Mouse (Mus musculus): Measurements from ENCODE around the gene Cdh6. TPM values are rescaled to one million over a fixed set of nuclear protein-coding genes. Genes with fewer than 3 reads are reported as not detected.
A peak's percentile ranks its signal among the peaks of the same experiment; 100 is the strongest.

The Cdh6 gene
- 13.8 and 14.3 TPM in 2 replicates for total RNA-seq (2014; rRNA removed)
- 15.5 TPM in 2 replicates for polyA plus RNA-seq (2015; fragmentation: Nextera tagmentation; extraction: Ambion mirVana)

DNA sequence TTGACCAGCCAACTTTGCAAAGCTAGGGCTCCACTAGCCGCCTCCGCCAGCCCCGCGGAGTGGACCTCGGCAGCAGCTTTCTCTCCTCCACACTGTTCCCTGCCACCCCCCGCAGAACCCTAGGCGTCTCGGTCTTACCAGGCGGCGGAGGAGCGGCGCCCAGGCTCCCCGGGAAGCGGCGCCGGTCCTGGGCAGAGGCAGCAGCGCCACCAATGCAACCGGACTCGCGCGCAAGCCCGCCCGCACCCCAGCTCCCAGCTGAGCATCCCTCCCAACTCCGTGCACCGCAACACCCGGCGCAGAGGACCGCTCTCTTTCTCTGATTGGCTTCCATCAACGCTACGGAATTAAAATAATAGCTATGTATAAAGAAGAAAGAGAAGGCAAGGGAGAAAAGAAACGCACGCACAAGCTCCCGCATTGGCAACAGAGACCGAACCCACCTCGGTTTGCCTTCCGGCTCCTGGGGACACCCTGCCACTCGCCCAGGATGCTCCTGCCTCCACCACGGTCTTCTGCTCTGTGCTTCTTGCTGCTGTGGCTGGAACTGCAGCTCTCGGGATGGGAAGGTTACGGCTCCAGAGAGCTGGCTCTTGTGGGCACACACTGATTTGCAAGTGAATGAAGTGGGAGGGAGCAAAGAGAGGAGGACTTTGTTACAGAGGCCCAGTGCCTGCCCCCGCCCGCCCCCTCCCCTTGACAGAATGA lies at the start of gene Cdh6:
Gene Cdh6 (minus strand): TSS at position 605 of the 708 bp plus-strand sequence.
- DNase-seq (ENCODE audit: low spot score) (peak; percentile 86), ATAC-seq (peak; percentile 96)
- TF ChIP-seq CTCF (IDR thresholded peaks at IDR 0.05; ENCODE audit: low read depth) = peak; percentile 68
- Histone ChIP-seq H3K4me2 (ENCODE audit: low read depth, low read length) (peak within 1 kb of the TSS; percentile 96), H3K4me3 (ENCODE audit: low read length) (peak within 1 kb of the TSS; percentile 78), H3K9ac (replicated peaks; ENCODE audit: low read length) (peak within 1 kb of the TSS; percentile 67), H3K36me3 (ENCODE audit: insufficient read depth, low read length) (no peaks in the 10 kb centered on the region), H3K27me3 (ENCODE audit: insufficient read depth, low read length) (no peaks in the 10 kb centered on the region), H3K27ac (peak within 1 kb of the TSS; percentile 85), H3K4me1 (ENCODE audit: insufficient read depth, low read length) (0 out of 2 replicates have a peak, but pooled peaks cover 3% of the 10 kb centered on the region), H3K9me3 (ENCODE audit: low read length) (no peaks in the 10 kb centered on the region)
- WGBS = under 1% methylated on average over 42 of the region's 42 CpGs

DNA sequence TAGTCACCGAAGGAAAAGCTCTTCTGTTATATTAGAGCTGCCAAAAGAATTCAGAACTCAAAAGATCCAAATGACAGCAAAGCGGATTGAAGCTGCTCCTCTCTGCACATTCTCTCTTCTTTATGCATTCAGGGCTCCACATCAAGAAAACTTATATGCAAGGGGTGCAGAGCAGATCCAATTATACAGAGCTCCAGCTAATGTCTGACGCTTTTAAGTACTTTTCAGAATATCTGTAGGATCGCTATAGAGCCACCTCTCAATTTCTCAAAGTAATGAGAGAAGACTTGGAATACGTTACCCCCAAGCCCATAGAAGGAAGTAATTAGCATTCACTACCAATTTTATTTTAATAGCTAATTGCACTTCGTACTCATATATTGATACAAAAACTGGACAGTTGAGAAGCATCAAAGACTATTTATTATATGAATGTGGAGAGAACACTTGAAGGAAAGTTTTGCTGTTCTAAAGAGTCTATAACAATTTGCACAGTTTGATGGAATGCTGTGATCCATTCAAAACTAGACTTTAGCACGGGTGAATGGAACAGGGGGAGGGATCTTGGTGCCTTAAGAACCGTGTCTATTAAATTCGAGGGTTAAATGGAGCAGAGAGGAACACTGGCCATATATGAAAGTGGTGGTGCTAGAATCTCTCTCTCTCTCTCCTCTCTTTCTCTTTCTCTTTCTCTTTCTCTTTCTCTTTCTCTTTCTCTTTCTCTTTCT lies 46.4 kb upstream of the Cdh6 start:
- H3K4me2 ChIP-seq (ENCODE audit: low read depth, low read length) = no peak overlapping the region
- no peak for DNase-seq (ENCODE audit: low spot score)

DNA sequence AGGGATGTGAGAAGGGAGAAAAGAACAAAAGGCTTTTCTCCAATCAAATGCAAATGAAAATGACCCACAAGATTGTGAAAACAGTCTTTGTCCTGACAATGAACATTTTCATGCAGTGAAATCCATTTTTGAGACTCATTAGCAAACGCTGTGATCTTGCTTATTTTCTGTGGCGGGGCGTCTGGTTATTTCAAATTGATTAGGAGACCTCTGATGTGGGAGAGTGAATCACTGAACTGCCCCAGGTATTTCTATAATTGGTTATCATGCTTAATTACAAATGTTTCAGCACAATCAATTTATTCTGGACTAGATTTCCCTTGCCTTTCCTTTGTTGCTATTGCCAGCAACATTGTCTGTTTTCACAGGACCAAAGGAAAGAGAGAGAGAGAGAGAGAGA lies 44.3 kb upstream of the Cdh6 start:
- Histone ChIP-seq H3K9ac (replicated peaks; ENCODE audit: low read length) (no peak overlapping the region), H3K4me2 (ENCODE audit: low read depth, low read length) (no peak overlapping the region), H3K9me3 (ENCODE audit: low read length) (no peaks in the 10 kb centered on the region), H3K4me3 (ENCODE audit: low read length) (no peak overlapping the region), H3K4me1 (ENCODE audit: insufficient read depth, low read length) (no peaks in the 10 kb centered on the region), H3K36me3 (ENCODE audit: insufficient read depth, low read length) (no peaks in the 10 kb centered on the region), H3K27me3 (ENCODE audit: insufficient read depth, low read length) (no peaks in the 10 kb centered on the region), H3K27ac (no peak overlapping the region)
- peak; percentile 7 for DNase-seq (ENCODE audit: low spot score)
- no peak for ATAC-seq
- 31% methylated on average over 3 of the region's 3 CpGs for WGBS
- TF ChIP-seq CTCF (IDR thresholded peaks at IDR 0.05; ENCODE audit: low read depth) = no peak

More for the DNA sequence above, 46.4 kb upstream of the Cdh6 start:
- no peak overlapping the region for H3K9ac ChIP-seq (replicated peaks; ENCODE audit: low read length)
- TF ChIP-seq CTCF (IDR thresholded peaks at IDR 0.05; ENCODE audit: low read depth) = no peak
- no peaks in the 10 kb centered on the region for H3K4me1 ChIP-seq (ENCODE audit: insufficient read depth, low read length)
- no peaks in the 10 kb centered on the region for H3K27me3 ChIP-seq (ENCODE audit: insufficient read depth, low read length)
- no peak overlapping the region for H3K4me3 ChIP-seq (ENCODE audit: low read length)
- ATAC-seq = no peak
- H3K9me3 ChIP-seq (ENCODE audit: low read length) = no peaks in the 10 kb centered on the region
- WGBS = 46% methylated on average over 9 of the region's 9 CpGs
- no peaks in the 10 kb centered on the region for H3K36me3 ChIP-seq (ENCODE audit: insufficient read depth, low read length)
- H3K27ac ChIP-seq = no peak overlapping the region

DNA sequence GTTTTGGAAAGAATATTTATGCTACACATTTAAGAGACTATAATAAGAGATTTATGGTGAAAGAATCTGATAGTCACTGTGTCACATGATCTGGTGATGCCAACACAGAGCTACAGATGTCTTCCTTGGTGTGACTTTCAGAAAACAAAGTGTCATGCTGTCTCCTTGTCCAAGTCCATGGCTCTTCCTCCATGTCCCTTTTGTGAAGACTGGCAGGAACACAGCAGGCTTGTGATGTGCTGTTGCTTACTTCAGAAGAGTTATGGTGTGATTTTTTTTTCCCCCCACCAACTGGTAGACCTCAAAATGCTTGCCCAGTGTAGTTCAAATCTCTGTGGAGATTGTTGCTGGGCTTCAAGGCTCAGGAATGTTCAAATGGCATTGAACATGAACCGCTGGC lies 43.7 kb upstream of the Cdh6 start:
- Histone ChIP-seq H3K9me3 (ENCODE audit: low read length) (no peaks in the 10 kb centered on the region), H3K36me3 (ENCODE audit: insufficient read depth, low read length) (no peaks in the 10 kb centered on the region), H3K27ac (no peak overlapping the region), H3K27me3 (ENCODE audit: insufficient read depth, low read length) (no peaks in the 10 kb centered on the region), H3K9ac (replicated peaks; ENCODE audit: low read length) (no peak overlapping the region), H3K4me3 (ENCODE audit: low read length) (no peak overlapping the region), H3K4me2 (ENCODE audit: low read depth, low read length) (no peak overlapping the region), H3K4me1 (ENCODE audit: insufficient read depth, low read length) (no peaks in the 10 kb centered on the region)
- ATAC-seq = no peak
- TF ChIP-seq CTCF (IDR thresholded peaks at IDR 0.05; ENCODE audit: low read depth) = no peak
- DNase-seq (ENCODE audit: low spot score) = no peak
- WGBS = 20% methylated on average over 1 of the region's 1 CpGs

DNA sequence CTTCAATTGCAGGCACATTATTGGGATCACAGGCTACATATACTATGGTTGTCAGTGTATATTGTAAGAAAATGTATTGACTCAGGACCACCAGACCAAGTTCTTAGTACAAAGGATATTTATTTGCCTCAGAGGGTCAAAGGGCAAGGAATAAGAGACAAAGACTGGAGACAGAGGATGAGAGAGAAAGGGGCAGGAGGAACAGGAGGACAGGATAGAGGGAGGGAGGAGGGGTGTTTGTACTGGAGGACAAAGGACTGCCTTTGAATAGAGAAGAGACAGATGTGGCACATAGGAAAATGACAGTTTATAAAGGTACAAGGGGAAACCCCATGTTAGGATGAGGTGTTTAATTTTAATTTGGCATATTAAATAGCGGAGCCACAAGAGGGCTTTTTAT lies 39.5 kb upstream of the Cdh6 start:
- Histone ChIP-seq H3K4me2 (ENCODE audit: low read depth, low read length) (no peak overlapping the region), H3K9ac (replicated peaks; ENCODE audit: low read length) (no peak overlapping the region), H3K36me3 (ENCODE audit: insufficient read depth, low read length) (no peaks in the 10 kb centered on the region), H3K27ac (no peak overlapping the region), H3K4me1 (ENCODE audit: insufficient read depth, low read length) (no peaks in the 10 kb centered on the region), H3K27me3 (ENCODE audit: insufficient read depth, low read length) (no peaks in the 10 kb centered on the region), H3K9me3 (ENCODE audit: low read length) (no peaks in the 10 kb centered on the region), H3K4me3 (ENCODE audit: low read length) (no peak overlapping the region)
- DNase-seq (ENCODE audit: low spot score) (no peak), ATAC-seq (no peak)
- 74% methylated on average over 1 of the region's 1 CpGs for WGBS
- no peak for TF ChIP-seq CTCF (IDR thresholded peaks at IDR 0.05; ENCODE audit: low read depth)

DNA sequence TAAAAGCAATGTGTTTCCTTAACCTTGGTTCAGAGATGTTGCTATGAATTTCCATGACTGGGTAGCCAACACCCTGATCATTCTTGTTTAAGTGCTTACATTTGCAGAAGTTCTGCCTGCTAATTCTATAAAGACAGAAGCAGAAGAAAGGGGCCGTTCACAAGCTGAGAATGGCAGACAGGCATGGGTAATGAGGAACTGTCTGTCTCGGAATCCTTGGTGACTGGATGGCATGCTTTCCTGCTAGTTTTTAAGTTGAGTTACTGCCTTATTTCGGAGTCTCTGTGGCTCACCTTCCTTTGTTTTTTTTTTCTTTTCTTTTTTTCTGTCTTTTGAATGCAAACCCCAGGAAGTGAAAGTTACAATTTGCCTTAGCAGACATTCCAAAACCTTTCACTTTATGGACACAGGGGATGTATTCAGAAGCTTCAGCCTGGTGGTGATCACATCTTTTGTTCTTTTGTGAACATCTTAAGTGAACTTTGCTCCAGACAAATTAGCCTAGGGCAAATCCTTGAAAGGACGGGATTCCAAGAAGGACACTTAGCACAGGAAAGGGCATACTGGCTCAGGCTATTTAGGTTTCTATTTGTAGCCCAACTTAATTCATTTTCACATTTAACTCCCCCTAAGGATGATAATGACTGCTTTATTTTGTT lies 38.7 kb upstream of the Cdh6 start:
- 13% methylated on average over 4 of the region's 4 CpGs for WGBS
- Histone ChIP-seq H3K9me3 (ENCODE audit: low read length) (no peaks in the 10 kb centered on the region), H3K4me1 (ENCODE audit: insufficient read depth, low read length) (no peaks in the 10 kb centered on the region), H3K4me3 (ENCODE audit: low read length) (no peak overlapping the region), H3K4me2 (ENCODE audit: low read depth, low read length) (no peak overlapping the region), H3K27ac (no peak overlapping the region), H3K9ac (replicated peaks; ENCODE audit: low read length) (no peak overlapping the region), H3K36me3 (ENCODE audit: insufficient read depth, low read length) (no peaks in the 10 kb centered on the region), H3K27me3 (ENCODE audit: insufficient read depth, low read length) (no peaks in the 10 kb centered on the region)
- DNase-seq (ENCODE audit: low spot score) (no peak), ATAC-seq (no peak)
- TF ChIP-seq CTCF (IDR thresholded peaks at IDR 0.05; ENCODE audit: low read depth) = no peak

All from hindbrain, postnatal 0 days (tissue).